Mouse (Mus musculus): ENCODE results near the gene Ctnnd2.

DNA sequence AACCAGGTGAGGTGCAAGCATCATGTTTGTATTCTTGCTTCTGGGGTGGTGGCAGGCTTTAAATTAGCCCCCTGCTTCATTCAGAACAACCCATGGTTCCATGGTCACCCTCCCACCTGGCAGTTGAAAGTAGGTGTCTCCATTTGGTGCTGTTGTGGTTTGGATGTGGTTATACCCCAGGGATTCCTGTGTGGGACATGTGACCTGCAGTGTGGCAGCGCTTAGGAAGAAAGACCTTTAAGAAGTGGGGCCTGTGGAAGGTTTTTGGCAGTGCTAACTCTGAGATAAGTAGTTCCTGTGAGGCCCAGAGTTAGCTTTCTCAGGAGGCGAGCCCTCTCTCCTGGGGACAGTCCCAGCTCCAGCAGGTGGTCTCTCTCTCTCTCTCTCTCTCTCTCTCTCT lies 848.4 kb downstream of the Ctnnd2 start:
- TF ChIP-seq EP300 (IDR thresholded peaks at IDR 0.05; ENCODE audit: low read depth): no peak
- TF ChIP-seq CTCF (IDR thresholded peaks at IDR 0.05; ENCODE audit: low read depth): no peak

All from heart, postnatal 0 days (tissue).